Mouse (Mus musculus) C3H10T1/2 (cell line): ENCODE measurements around the gene Iqgap1. TPM values are rescaled to one million over a fixed set of nuclear protein-coding genes. Genes with fewer than 3 reads are reported as not detected.

Experiments used
- polyA plus RNA-seq, 2 experiments: library from polyadenylated mRNA; unstranded; fragments of >200 nt; fragmentation: generic; extraction: Trizol; gene quantifications; one replicate each; pipeline ENCODE4 v1.2.1; 2012; ENCODE audit warnings: missing spikeins in 2 of 2

Gene Iqgap1
- 10 to 100 TPM; 10.0 to 39.6 TPM for polyA plus RNA-seq

GRCm38 (mm10) chr7:80825843-80826403 is at the start of gene Iqgap1:
Gene Iqgap1, minus strand, starts transcription at chr7:80825974.

DNA sequence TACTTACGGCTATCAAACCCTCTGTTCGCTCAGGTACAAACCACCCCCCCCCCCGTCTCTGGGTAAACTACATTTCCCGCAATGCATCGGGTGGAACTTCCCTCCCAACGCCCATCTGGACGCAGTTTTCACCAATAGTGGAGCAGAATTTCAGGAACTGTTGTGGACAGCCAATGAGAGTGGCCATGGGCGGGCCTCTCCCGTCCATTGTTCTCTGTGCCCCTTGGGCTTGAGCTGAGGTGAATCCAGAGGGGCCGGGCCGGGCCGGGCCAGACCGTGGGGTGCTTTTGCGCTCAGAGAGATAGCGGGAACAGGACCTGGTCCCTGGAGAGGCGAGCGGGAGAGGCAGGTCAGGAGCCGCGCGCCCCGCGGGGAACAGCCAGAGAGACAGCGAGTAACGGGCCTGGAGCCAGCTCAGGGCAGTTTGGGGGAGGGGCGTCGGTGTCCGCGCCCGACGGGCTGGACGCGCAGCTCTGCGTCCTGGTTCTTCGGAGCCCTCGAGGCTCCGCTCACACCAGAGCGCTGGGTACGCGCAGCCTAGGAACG is 35.0 kb upstream of the Iqgap1 start, which contains the start of gene Zscan2:
Zscan2 (plus strand) TSS at position 192 of the 546 bp plus-strand sequence.

DNA sequence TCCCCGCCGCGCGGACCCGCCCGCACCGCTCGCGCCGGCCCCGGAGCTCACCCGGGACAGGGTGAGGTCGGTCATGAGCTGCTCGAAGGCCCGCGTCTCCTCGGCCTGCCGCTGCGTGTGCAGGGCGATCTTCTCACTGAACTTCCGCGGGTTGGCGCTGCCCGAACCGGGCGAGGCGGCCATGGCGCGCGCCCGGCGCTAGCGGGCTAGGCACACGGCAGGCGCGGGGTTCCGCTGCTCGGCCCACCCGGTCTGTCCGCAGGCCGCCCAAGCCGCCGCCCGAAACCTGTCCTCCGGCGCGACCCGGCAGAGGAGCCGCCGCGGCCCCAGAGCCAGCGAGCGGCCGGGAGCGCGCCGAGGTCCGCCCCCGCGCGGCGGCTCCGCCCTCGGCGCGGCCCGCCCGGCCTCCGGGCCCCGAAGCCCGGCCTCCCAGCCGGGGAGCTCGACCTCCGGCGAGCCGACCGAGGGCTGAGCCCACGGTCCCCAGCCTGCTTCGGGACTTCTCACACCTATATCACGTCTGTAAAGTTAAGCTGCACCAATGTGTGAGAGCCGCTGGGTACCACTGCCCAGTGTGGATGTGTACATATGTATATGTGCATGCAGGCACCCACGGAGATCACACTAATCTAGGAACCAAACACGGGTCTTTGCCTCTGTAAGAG is 137.1 kb downstream of the Iqgap1 start, which contains the start of gene Crtc3:
Crtc3 (minus strand) TSS at position 322 of the 665 bp plus-strand sequence.

Other genes starting within 250 kb of the Iqgap1 start
- 10 to 100 TPM in 1 of 2 experiments, 1 to 10 TPM in 1; 2.7 to 11.0 TPM for gene Crtc3, start 137.1 kb downstream of the Iqgap1 start, polyA plus RNA-seq
- gene Zscan2, start 34.9 kb upstream of the Iqgap1 start, polyA plus RNA-seq, result 10 to 100 TPM in 1 of 2 experiments, 1 to 10 TPM in 1; 1.8 to 15.9 TPM
- 10 to 100 TPM in 1 of 2 experiments, 1 to 10 TPM in 1; 9.9 to 15.7 TPM for gene Wdr73, start 75.3 kb upstream of the Iqgap1 start, polyA plus RNA-seq
- 1 to 10 TPM in 1 of 2 experiments, under 1 TPM in 1; 0.33 to 2.1 TPM for gene Nmb, start 79.1 kb upstream of the Iqgap1 start, polyA plus RNA-seq
- gene Sec11a, start 121.8 kb upstream of the Iqgap1 start, polyA plus RNA-seq, result 100 to 1,000 TPM in 1 of 2 experiments, 10 to 100 TPM in 1; 51.3 to 103 TPM
- gene Zfp592, start 167.7 kb upstream of the Iqgap1 start, polyA plus RNA-seq, result 10 to 100 TPM in 1 of 2 experiments, 1 to 10 TPM in 1; 4.1 to 10.3 TPM
- under 1 TPM in 1 of 2 experiments, not detected in 1; 0.02 TPM for gene Alpk3, start 231.6 kb upstream of the Iqgap1 start, polyA plus RNA-seq